Mouse (Mus musculus) thymus, postnatal 4 days (tissue): Measurements from ENCODE around the gene Psmd11.
"Not testable (repeated sequence)": the region's sequence is repeated elsewhere in the genome, so short reads cannot be mapped to it uniquely, and the experiment has no call there.

Experiments used
- DNase-seq: peaks from one replicate; pipeline ENCODE4 v3.0.0; 2021

Gene Psmd11

GRCm38 (mm10) chr11:80429500-80430166 is 1.2 kb downstream of the Psmd11 start:
- DNase-seq: peak; percentile 17

- DNase-seq: no peak
Observed at GRCm38 (mm10) chr11:80430366-80430910, 2.0 kb downstream of the Psmd11 start.

GRCm38 (mm10) chr11:80446916-80447315 is 18.5 kb downstream of the Psmd11 start:
- no peak for DNase-seq

- no peak for DNase-seq
Observed at GRCm38 (mm10) chr11:80449859-80450258, 21.4 kb downstream of the Psmd11 start.

- DNase-seq: no peak
Observed at GRCm38 (mm10) chr11:80452242-80452641, 23.8 kb downstream of the Psmd11 start.

GRCm38 (mm10) chr11:80453198-80453597 is 24.8 kb downstream of the Psmd11 start:
- no peak for DNase-seq

GRCm38 (mm10) chr11:80463605-80464130 is 35.3 kb downstream of the Psmd11 start:
- not testable (repeated sequence) for DNase-seq

- no peak for DNase-seq
Observed at GRCm38 (mm10) chr11:80471836-80472605, 43.6 kb downstream of the Psmd11 start.

- DNase-seq: peak; percentile 32
Observed at GRCm38 (mm10) chr11:80474175-80474691, 45.8 kb downstream of the Psmd11 start.

GRCm38 (mm10) chr11:80474846-80475245 is 46.4 kb downstream of the Psmd11 start:
- DNase-seq: peak; percentile 15

GRCm38 (mm10) chr11:80475544-80475943 is 47.1 kb downstream of the Psmd11 start:
- DNase-seq: no peak

- peak; percentile 97 for DNase-seq
Observed at GRCm38 (mm10) chr11:80476222-80477189, 48.1 kb downstream of the Psmd11 start, which contains the start of gene Cdk5r1. Cdk5r1 (plus strand) TSS chr11:80477023.

GRCm38 (mm10) chr11:80477341-80478199 is 49.2 kb downstream of the Psmd11 start:
- DNase-seq: peak; percentile 61

- no peak for DNase-seq
Observed at GRCm38 (mm10) chr11:80478694-80479412, 50.4 kb downstream of the Psmd11 start.

- no peak for DNase-seq
Observed at GRCm38 (mm10) chr11:80479425-80479824, 51.0 kb downstream of the Psmd11 start.

GRCm38 (mm10) chr11:80479906-80480866 is 51.8 kb downstream of the Psmd11 start:
- DNase-seq: no peak

GRCm38 (mm10) chr11:80481409-80482050 is 53.1 kb downstream of the Psmd11 start:
- DNase-seq: no peak

- DNase-seq: no peak
Observed at GRCm38 (mm10) chr11:80482347-80482746, 53.9 kb downstream of the Psmd11 start.

GRCm38 (mm10) chr11:80482921-80483320 is 54.5 kb downstream of the Psmd11 start:
- DNase-seq: no peak
